Mouse (Mus musculus) limb, embryonic 14.5 days (tissue): ENCODE data around the gene Rbm19. TPM values are rescaled to one million over a fixed set of nuclear protein-coding genes. Genes with fewer than 3 reads are reported as not detected.

Experiments
- ATAC-seq: fragments of 200-750 bp; cut with Nextera tagmentation; 2 replicates; pipeline ENCODE4 v1.8.0; 2017; ENCODE audit warnings: low read depth, moderate number of reproducible peaks, moderate TSS enrichment; ENCODE audit not compliant: low FRiP score
- DNase-seq: peaks from one replicate; pipeline ENCODE4 v3.0.0-alpha.2; 2015; ENCODE audit warnings: low spot score
- H3K27ac ChIP-seq: fragments of 300-500 bp; sonication (generic); replicated peaks from 2 replicates; pipeline ENCODE4 v1.5.1; 2014; ENCODE audit warnings: low read depth, mild to moderate bottlenecking, low read length, moderate library complexity, mixed read lengths
- H3K27me3 ChIP-seq: fragments of 300-500 bp; sonication (generic); 2 replicates; pipeline ENCODE4 v1.6.1; 2014; ENCODE audit warnings: low read length, mixed read lengths; ENCODE audit not compliant: control insufficient read depth, insufficient read depth
- H3K36me3 ChIP-seq: fragments of 300-500 bp; sonication (generic); 2 replicates; pipeline ENCODE4 v1.6.1; 2014; ENCODE audit warnings: mild to moderate bottlenecking, low read length, moderate library complexity, mixed read lengths; ENCODE audit not compliant: control insufficient read depth, insufficient read depth
- H3K4me1 ChIP-seq: fragments of 300-500 bp; sonication (generic); 2 replicates; pipeline ENCODE4 v1.6.1; 2014; ENCODE audit warnings: antibody characterized with exemption, low read length, mixed read lengths; ENCODE audit not compliant: control insufficient read depth, insufficient read depth
- H3K4me2 ChIP-seq: fragments of 300-500 bp; sonication (generic); replicated peaks from 2 replicates; pipeline ENCODE4 v1.6.1; 2014; ENCODE audit warnings: low read depth, mild to moderate bottlenecking, low read length, moderate library complexity; ENCODE audit not compliant: severe bottlenecking
- H3K4me3 ChIP-seq: fragments of 300-500 bp; sonication (generic); replicated peaks from 2 replicates; pipeline ENCODE4 v1.5.1; 2014; ENCODE audit warnings: low read length
- H3K9ac ChIP-seq: fragments of 300-500 bp; sonication (generic); 2 replicates; pipeline ENCODE4 v1.6.1; 2014; ENCODE audit warnings: mild to moderate bottlenecking, low read depth, low read length, moderate library complexity; ENCODE audit not compliant: severe bottlenecking
- H3K9me3 ChIP-seq: fragments of 300-500 bp; sonication (generic); 2 replicates; pipeline ENCODE4 v1.6.1; 2016; ENCODE audit warnings: low read length; ENCODE audit not compliant: control insufficient read depth
- POLR2A ChIP-seq: fragments of 200-500 bp; IDR thresholded peaks from 2 replicates; pipeline ENCODE4 v1.8.0; 2012; ENCODE audit warnings: inconsistent platforms, mild to moderate bottlenecking, moderate library complexity, borderline replicate concordance; ENCODE audit not compliant: insufficient read depth, insufficient read length; ENCODE audit errors: extremely low read depth
- WGBS: fragments of 180-500 bp; shearing (Covaris S2); extraction: QIAGEN DNeasy Blood & Tissue Kit; methylation state at CpG from one replicate; pipeline ENCODE4 v1.1.7; 2014; 5-methylcytosine and 5-hydroxymethylcytosine counted together
- polyA plus RNA-seq, 2 experiments: library from polyadenylated mRNA; depleted of rRNA in 1 of 2; stranded (reverse) in 1 of 2; unstranded in 1 of 2; fragments of >200 nt; fragmentation: Nextera tagmentation in 1 of 2; extraction: Ambion mirVana in 1 of 2; gene quantifications; 2 replicates each; pipeline versions ENCODE4 v1.2.1 to v1.2.3; 2012 to 2014

Rbm19 gene
- polyA plus RNA-seq, 2 experiments: 11.6 to 16.7 TPM

GRCm38 (mm10) chr5:120180102-120180501 is 63.8 kb downstream of the Rbm19 start:
- Histone ChIP-seq H3K4me2 (no peak overlapping the region), H3K4me3 (no peak overlapping the region), H3K27me3 (no peaks in the 10 kb centered on the region), H3K4me1 (peaks cover 4% of the 10 kb centered on the region; the same call in 1 of the 2 replicates), H3K27ac (no peak overlapping the region), H3K9ac (no peak overlapping the region), H3K36me3 (peaks cover 14% of the 10 kb centered on the region), H3K9me3 (no peaks in the 10 kb centered on the region)
- TF ChIP-seq POLR2A: no peak
- DNase-seq (no peak), ATAC-seq (no peak)
- 94% methylated on average over 11 of the region's 11 CpGs for WGBS

GRCm38 (mm10) chr5:120181384-120181783 is 65.1 kb downstream of the Rbm19 start:
- Histone ChIP-seq H3K36me3 (peaks cover 7% of the 10 kb centered on the region), H3K4me2 (no peak overlapping the region), H3K9me3 (no peaks in the 10 kb centered on the region), H3K9ac (no peak overlapping the region), H3K27me3 (no peaks in the 10 kb centered on the region), H3K4me3 (no peak overlapping the region), H3K27ac (no peak overlapping the region), H3K4me1 (peaks cover 4% of the 10 kb centered on the region; the same call in 1 of the 2 replicates)
- ATAC-seq (no peak), DNase-seq (no peak)
- TF ChIP-seq POLR2A: no peak
- 95% methylated on average over 4 of the region's 4 CpGs for WGBS

DNA sequence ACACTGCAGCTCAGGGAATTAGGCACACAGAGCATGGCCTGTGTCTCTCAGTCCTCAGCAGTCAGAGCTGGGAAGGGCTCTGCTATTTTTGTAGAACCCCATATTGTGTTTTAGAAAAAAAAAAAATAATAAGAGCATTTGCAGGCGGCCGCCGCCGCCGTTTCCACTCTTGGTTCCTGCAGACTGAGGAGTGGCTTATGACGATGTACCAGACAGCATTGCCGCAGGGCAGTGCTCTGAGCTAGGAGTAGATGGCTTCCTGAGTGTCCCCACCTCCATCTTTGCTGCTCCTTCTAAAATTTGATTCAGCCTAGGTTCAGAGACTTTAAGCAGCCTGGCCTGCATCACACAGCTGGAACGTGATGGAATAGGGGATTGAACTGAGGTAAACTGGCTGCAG is 67.1 kb downstream of the Rbm19 start:
- Histone ChIP-seq H3K36me3 (0 out of 2 replicates have a peak, but pooled peaks cover 5% of the 10 kb centered on the region), H3K27ac (no peak overlapping the region), H3K4me1 (peaks cover 4% of the 10 kb centered on the region; the same call in 1 of the 2 replicates), H3K9me3 (no peaks in the 10 kb centered on the region), H3K4me3 (no peak overlapping the region), H3K9ac (no peak overlapping the region), H3K27me3 (no peaks in the 10 kb centered on the region), H3K4me2 (no peak overlapping the region)
- 68% methylated on average over 8 of the region's 8 CpGs for WGBS
- DNase-seq (no peak), ATAC-seq (no peak)
- no peak for TF ChIP-seq POLR2A

DNA sequence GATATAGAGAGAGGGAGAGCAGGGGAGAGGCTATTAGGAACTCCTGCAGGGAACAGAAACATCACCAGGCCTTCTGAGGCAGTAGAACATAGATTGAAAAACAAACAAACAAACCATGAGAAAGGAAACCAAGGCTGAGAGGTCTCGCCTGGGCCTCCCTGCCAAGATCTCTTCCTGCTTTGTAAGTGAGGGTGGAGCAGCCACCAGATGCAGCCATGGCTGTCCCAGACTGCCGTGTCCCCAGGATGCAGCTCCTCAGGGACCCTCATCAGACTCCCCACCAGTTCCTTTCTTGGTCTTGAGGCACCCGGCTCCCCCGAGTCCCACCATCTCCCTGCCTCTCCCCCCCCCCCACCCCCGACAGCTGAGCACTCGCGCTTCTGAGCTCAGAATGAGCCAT is 67.5 kb downstream of the Rbm19 start:
- H3K27ac ChIP-seq: no peak overlapping the region
- 0 out of 2 replicates have a peak, but pooled peaks cover 5% of the 10 kb centered on the region for H3K36me3 ChIP-seq
- H3K4me2 ChIP-seq: no peak overlapping the region
- no peak overlapping the region for H3K9ac ChIP-seq
- ATAC-seq: no peak
- H3K4me3 ChIP-seq: no peak overlapping the region
- DNase-seq: no peak
- WGBS: 46% methylated on average over 7 of the region's 7 CpGs
- H3K27me3 ChIP-seq: no peaks in the 10 kb centered on the region
- no peaks in the 10 kb centered on the region for H3K9me3 ChIP-seq
- no peak for TF ChIP-seq POLR2A
- peaks cover 4% of the 10 kb centered on the region; the same call in 1 of the 2 replicates for H3K4me1 ChIP-seq

DNA sequence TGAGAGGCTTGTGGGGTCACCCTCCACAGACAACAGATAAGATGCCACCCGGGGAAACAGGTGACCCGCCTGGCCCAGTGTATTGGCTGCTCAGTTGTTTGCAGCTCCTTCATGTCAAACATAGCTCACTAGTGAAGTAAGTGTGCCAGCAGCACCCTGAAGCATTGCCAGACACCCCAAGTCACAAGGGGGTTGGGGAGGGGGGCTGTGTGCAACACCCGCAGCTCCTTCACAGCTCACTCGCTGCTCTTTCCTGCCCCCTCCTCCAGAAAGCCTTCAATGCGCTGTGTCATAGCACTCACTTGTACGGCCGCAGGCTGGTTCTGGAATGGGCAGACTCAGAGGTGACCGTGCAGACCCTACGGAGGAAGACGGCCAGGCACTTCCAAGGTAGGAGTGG is 69.7 kb downstream of the Rbm19 start:
- DNase-seq: no peak
- 91% methylated on average over 10 of the region's 10 CpGs for WGBS
- H3K4me1 ChIP-seq: peaks cover 4% of the 10 kb centered on the region; the same call in 1 of the 2 replicates
- H3K36me3 ChIP-seq: 0 out of 2 replicates have a peak, but pooled peaks cover 5% of the 10 kb centered on the region
- no peak overlapping the region for H3K27ac ChIP-seq
- H3K4me3 ChIP-seq: no peak overlapping the region
- H3K27me3 ChIP-seq: no peaks in the 10 kb centered on the region
- H3K4me2 ChIP-seq: no peak overlapping the region
- no peak for TF ChIP-seq POLR2A
- no peak overlapping the region for H3K9ac ChIP-seq
- no peaks in the 10 kb centered on the region for H3K9me3 ChIP-seq
- no peak for ATAC-seq
